Mouse (Mus musculus) ES-E14 (cell line): ENCODE results near the gene Gm20390.

Experiments used
- HCFC1 ChIP-seq: IDR thresholded peaks from 2 replicates; pipeline ENCODE4 v1.6.1; 2012; ENCODE audit warnings: low read length, inconsistent platforms, borderline replicate concordance; ENCODE audit not compliant: insufficient read depth
- MAFK ChIP-seq: IDR thresholded peaks from 2 replicates; pipeline ENCODE4 v1.6.1; 2014; ENCODE audit warnings: mild to moderate bottlenecking, low read depth, low read length, inconsistent platforms; ENCODE audit not compliant: insufficient read depth
- ZNF384 ChIP-seq: IDR thresholded peaks from 2 replicates; pipeline ENCODE4 v1.6.1; 2012; ENCODE audit warnings: low read depth, low read length, inconsistent platforms

GRCm38 (mm10) chr11:93954738-93955255, 13.3 kb downstream of the Gm20390 start:
- TF ChIP-seq HCFC1 (no peak), MAFK (no peak), ZNF384 (no peak)
